ENCODE assay signal across 16 mouse cellular contexts in the genomic region with DNA sequence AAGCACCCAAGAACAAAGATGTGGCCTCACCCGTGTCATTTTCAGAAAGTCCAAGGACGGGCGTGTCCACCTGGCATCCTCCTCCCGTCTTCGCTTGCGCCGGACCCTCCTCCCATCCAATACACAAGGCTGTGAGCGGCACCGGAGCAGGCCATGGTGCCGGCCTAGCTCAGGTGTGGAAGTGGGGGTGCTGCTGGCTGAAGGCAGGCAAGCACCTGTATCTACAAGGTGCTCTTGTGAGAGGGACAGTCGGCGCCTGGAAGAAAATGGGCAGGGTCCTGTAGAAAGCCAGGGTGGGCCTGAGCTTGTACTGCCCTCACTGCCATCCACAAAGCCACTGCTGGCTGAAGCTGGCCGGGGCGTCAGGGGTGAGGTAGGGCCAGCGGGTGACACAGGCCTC.
"Had no signal": no experiment of that assay in that cellular context is flagged by ENCODE, and none has a peak within 500 bp of the region (broad histone marks: within the 10 kb centered on the region; RNA-seq: fewer than 3 reads in every experiment).

No protein-coding gene starts in this region.

- H3K27me3 ChIP-seq: neural tube, embryonic 13.5 days; neural tube, embryonic 15.5 days; stomach, embryonic 15.5 days had no signal

- DNase-seq: retina, postnatal 1 day; right cerebral cortex, adult 18-20 months; right cerebral cortex, postnatal 14 days; right cerebral cortex, postnatal 25 days; right cerebral cortex, postnatal 4 days; spleen, adult 18-20 months; thymus, adult 18-20 months; thymus, adult 2 months; thymus, postnatal 14 days; thymus, postnatal 25 days; thymus, postnatal 36 days; thymus, postnatal 4 days had no signal

- H3K27ac ChIP-seq: neural tube, embryonic 13.5 days; neural tube, embryonic 15.5 days; stomach, embryonic 15.5 days; stomach, postnatal 0 days had no signal

- H3K9ac ChIP-seq: neural tube, embryonic 13.5 days; neural tube, embryonic 15.5 days; stomach, embryonic 15.5 days had no signal

- H3K4me2 ChIP-seq: neural tube, embryonic 13.5 days; neural tube, embryonic 15.5 days; stomach, embryonic 15.5 days had no signal

- H3K4me3 ChIP-seq: neural tube, embryonic 13.5 days; neural tube, embryonic 15.5 days; stomach, embryonic 15.5 days had no signal

- H3K4me1 ChIP-seq: neural tube, embryonic 13.5 days; neural tube, embryonic 15.5 days; stomach, embryonic 15.5 days had no signal

- H3K9me3 ChIP-seq: neural tube, embryonic 13.5 days; neural tube, embryonic 15.5 days; stomach, embryonic 15.5 days had no signal
